Mouse (Mus musculus) E14TG2a.4 (cell line): Measurements from ENCODE around the gene Slc16a6.

ENCODE experiments used
- H3K27me3 ChIP-seq: 2 replicates; pipeline ENCODE4 v1.6.1; 2014; ENCODE audit warnings: low read length, control low read depth; ENCODE audit not compliant: insufficient read depth
- H3K36me3 ChIP-seq: 2 replicates; pipeline ENCODE4 v1.6.1; 2014; ENCODE audit warnings: low read length, control low read depth; ENCODE audit not compliant: insufficient read depth
- H3K4me1 ChIP-seq: replicated peaks from 2 replicates; pipeline ENCODE4 v1.6.1; 2014; ENCODE audit warnings: low read depth, low read length, control low read depth
- H3K4me3 ChIP-seq: replicated peaks from 2 replicates; pipeline ENCODE4 v1.5.1; 2014; ENCODE audit warnings: mild to moderate bottlenecking, low read length
- H3K9me3 ChIP-seq: 2 replicates; pipeline ENCODE4 v1.6.1; 2014; ENCODE audit warnings: low read length, control low read depth
- CTCF ChIP-seq: conservative IDR thresholded peaks from 2 replicates; pipeline ENCODE4 v1.5.1; 2014; ENCODE audit warnings: low read length
- NANOG ChIP-seq: IDR thresholded peaks from 2 replicates; pipeline ENCODE4 v1.6.1; 2014; ENCODE audit warnings: borderline replicate concordance, low read length, mixed read lengths
- POU5F1 ChIP-seq: IDR thresholded peaks from 2 replicates; pipeline ENCODE4 v1.6.1; 2014; ENCODE audit warnings: low read length, borderline replicate concordance

Slc16a6 gene

DNA sequence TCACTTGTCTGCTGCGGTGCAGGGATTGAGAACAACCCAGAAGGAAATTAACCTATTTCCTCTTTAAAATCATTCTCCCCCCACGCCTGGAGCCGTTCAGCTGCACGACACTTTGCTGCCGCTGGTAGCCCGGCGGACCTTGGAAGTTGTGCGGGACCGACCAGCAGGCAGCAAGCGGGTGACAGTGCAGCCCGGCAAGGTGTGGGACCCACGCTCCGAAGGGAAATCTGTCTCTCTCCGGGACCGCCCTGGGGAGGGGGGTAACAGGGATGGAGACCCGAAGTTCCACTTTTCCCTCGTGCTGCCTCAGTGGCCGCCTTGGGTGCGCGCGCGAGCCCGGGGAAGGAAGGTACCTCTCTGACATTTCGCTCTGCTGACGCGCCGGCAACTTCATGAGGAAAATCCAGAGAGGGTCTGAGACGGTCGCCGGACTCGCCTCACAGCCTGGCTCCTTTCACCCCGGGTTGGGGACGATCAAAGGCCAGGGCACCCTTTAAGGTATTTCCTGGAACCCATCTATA, 1.2 kb downstream of the Slc16a6 start:
- TF ChIP-seq NANOG = no peak
- peaks cover 63% of the 10 kb centered on the region for H3K4me1 ChIP-seq
- H3K9me3 ChIP-seq = no peaks in the 10 kb centered on the region
- H3K4me3 ChIP-seq = peak overlapping the region; percentile 86
- peaks cover 21% of the 10 kb centered on the region for H3K27me3 ChIP-seq
- peaks cover 18% of the 10 kb centered on the region for H3K36me3 ChIP-seq

DNA sequence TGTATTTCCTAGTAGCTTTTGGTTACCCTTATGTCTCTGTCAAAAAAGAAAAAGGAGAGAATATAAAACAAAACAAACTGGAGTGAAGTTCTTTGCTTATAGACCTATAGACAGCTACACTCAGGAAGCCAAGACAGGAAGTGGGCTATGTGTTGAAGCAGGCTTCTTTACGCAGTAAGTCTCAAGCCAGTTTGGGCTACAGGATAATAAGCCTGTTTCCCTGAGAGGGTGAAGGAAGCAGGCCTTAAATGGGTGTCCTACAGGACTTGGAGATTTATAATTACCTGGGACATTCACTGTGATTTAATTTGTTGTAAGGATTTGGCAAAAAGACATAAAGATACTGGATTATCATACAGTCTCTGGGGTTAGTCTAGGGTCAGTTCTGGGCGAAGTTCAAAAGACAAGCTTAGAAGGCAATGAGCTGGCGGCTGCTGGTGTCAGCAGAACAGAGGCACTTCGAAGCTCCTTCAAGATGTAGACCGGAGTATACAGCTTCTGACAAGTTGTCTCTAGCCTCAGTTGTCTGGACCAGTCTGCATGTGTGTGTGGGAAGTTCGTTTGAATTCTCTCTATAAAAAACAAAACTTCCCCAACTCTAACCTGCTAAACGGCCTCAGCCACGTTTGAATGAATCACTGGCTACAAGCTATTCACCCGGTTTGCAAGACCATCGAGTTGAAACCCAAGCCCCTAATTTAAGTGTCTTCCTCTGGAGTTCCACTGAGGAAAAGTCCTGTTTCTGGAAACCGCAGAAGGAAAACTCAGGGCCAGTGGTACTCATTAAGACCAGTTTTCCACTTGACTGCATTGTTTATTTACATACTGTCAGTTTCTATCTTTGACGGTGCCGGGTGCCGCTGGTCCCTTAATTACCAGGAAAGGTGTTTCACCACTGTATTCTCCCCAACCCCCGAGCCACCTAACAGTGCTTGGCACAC, 2.2 kb downstream of the Slc16a6 start:
- Histone ChIP-seq H3K4me1 (peaks cover 52% of the 10 kb centered on the region), H3K27me3 (peaks cover 21% of the 10 kb centered on the region), H3K9me3 (no peaks in the 10 kb centered on the region), H3K36me3 (peaks cover 26% of the 10 kb centered on the region), H3K4me3 (peak overlapping the region; percentile 86)
- TF ChIP-seq POU5F1 (no peak), NANOG (no peak), CTCF (no peak)

DNA sequence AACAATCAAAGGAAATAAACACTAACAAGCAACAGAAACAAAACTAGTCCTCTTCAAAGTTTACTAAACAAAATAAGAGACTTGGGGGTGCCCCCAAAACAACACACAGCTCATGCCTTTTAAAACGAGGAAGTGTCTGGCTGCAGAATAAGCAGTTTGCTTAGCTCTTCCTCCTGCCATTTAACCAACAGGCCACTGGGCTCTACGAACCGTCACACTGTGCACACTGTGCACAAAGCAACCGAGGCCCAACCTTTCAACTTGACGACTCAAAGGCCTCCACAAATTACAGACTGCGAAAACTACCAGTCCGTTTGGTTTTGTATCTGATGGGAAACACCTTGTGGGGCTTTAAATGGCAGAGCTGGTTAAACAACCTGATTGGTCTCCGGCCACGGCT, 3.2 kb downstream of the Slc16a6 start:
- Histone ChIP-seq H3K27me3 (peaks cover 21% of the 10 kb centered on the region), H3K4me1 (peaks cover 42% of the 10 kb centered on the region), H3K9me3 (no peaks in the 10 kb centered on the region), H3K4me3 (no peak overlapping the region), H3K36me3 (peaks cover 31% of the 10 kb centered on the region)
- TF ChIP-seq CTCF = no peak
- TF ChIP-seq POU5F1 = no peak
- no peak for TF ChIP-seq NANOG

DNA sequence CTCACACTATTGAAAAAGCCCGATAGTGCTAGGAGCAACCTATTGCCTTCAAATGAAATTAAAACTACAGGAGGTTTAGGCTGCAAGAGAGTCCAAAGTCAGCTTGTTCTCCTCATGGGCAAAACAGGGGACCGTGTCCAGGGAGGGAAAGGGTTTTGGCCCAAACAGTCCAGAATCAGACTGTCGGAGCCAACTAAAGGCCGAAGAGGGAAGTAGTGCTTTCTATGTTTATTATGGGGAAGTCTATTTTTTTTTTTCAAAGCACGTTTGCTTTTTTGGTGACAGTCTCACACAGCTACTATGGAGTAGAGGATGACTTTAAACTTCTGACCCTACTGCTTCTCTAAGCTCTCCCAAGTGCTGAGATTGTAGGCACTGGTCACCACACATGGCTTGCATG, 5.3 kb downstream of the Slc16a6 start:
- no peak for TF ChIP-seq POU5F1
- no peak for TF ChIP-seq NANOG
- peaks cover 32% of the 10 kb centered on the region for H3K4me1 ChIP-seq
- peaks cover 21% of the 10 kb centered on the region for H3K27me3 ChIP-seq
- peaks cover 36% of the 10 kb centered on the region for H3K36me3 ChIP-seq
- H3K4me3 ChIP-seq = no peak overlapping the region
- no peaks in the 10 kb centered on the region for H3K9me3 ChIP-seq

DNA sequence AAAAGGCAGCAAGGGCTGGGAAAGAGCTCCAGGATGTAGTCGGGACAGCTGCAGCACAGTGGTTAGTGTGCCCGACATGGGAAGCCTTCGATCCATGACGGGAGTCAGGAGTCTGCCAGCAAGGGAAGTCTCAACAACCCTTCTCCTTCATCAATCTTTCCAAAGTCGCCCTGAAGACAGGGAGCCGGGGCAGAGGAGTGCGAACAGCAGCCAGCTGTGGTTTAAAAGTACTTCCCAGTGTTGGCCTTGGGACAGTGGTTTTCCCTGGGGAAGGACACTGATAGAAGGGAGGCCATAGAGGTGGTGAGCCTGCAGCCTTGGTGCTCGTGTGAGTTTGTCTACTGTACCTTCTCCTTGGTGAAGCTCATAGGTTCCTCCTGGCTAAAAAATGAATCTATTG, 6.4 kb downstream of the Slc16a6 start:
- Histone ChIP-seq H3K36me3 (peaks cover 47% of the 10 kb centered on the region), H3K9me3 (no peaks in the 10 kb centered on the region), H3K4me1 (peaks cover 31% of the 10 kb centered on the region), H3K4me3 (no peak overlapping the region), H3K27me3 (peaks cover 17% of the 10 kb centered on the region)
- no peak for TF ChIP-seq CTCF
- no peak for TF ChIP-seq NANOG
- TF ChIP-seq POU5F1 = no peak

DNA sequence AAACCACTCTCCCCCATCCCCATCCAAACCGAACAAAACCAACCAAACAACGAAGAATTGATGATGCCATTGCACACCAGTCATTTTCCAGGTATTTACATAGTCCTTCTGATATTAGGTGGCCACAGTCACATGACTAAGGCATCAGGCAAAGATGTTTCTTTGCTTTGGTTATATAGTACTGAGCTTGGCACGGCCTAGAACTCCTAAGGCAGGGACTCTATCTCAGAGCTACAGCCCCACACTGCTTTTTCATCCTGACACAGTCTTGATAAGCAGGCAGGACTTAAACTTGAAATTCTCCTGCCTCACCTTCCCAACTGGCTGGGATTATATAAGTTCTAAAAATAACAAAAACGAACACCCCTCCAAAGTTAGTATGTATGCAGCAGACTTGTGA, 8.3 kb downstream of the Slc16a6 start:
- H3K9me3 ChIP-seq = no peaks in the 10 kb centered on the region
- peaks cover 12% of the 10 kb centered on the region for H3K4me1 ChIP-seq
- TF ChIP-seq POU5F1 = no peak
- no peak for TF ChIP-seq NANOG
- no peak for TF ChIP-seq CTCF
- no peak overlapping the region for H3K4me3 ChIP-seq
- no peaks in the 10 kb centered on the region for H3K27me3 ChIP-seq
- H3K36me3 ChIP-seq = peaks cover 45% of the 10 kb centered on the region

DNA sequence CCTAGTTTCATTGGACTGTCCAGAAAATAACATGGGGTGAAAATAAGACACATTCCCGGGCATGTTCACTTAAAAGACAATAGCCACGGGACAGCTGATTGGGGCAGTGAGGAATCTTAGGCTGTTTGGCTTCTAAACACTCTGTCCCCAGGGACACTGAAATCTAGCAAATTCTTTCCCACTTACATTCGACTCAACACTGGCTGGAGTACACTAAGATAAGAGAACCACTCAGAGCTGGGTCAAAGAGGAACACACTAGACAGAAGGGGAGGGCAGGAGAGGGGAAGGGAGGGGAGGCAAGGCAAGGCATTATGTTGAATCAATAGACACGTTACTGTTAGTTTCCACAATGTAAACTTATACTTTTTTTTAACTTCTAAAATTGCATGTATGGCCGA, 12.8 kb downstream of the Slc16a6 start:
- Histone ChIP-seq H3K4me1 (peaks cover 7% of the 10 kb centered on the region), H3K4me3 (no peak overlapping the region), H3K27me3 (no peaks in the 10 kb centered on the region), H3K36me3 (peaks cover 53% of the 10 kb centered on the region), H3K9me3 (no peaks in the 10 kb centered on the region)
- TF ChIP-seq POU5F1 (no peak), CTCF (no peak), NANOG (no peak)

DNA sequence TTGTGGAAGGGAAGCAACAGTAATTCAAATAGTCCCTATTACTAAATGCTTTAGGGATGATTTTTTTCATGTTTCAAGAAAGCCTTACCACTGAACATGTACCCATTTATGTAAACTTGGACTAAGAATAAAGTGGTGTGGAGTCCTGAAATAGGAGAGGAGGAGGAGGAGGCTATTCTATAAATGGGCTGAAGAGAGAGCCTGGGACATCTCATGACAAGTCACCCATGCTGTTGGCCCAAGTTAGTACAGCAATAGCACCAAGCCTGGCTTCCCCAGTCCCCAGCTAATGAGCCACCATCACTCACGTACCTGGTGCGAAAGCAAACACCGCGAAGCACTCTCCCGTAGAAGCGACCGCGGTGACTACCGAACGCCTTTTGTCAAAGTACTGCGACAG, 15.2 kb downstream of the Slc16a6 start:
- no peaks in the 10 kb centered on the region for H3K27me3 ChIP-seq
- TF ChIP-seq CTCF (no peak), POU5F1 (no peak), NANOG (no peak)
- peaks cover 68% of the 10 kb centered on the region for H3K36me3 ChIP-seq
- no peaks in the 10 kb centered on the region for H3K9me3 ChIP-seq
- no peak overlapping the region for H3K4me3 ChIP-seq
- peaks cover 18% of the 10 kb centered on the region for H3K4me1 ChIP-seq

DNA sequence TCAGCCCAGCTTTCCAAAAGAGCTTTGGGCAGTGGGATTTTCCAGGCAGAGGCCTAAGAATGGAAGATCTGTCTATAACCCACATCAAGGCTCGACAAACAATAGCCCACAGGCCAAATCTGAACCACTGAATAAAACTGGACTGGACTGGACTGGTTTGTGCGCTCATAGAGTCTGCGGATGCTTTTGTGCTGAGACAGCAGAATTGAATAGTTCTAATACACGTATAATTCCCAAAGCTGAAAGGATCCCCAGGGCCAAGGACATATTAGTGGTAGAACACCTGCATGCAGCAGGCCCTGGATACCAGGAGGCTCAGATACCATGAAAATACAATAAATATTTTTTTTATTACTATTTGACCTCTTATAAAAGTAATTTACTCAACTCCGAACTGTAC, 17.1 kb downstream of the Slc16a6 start:
- no peak overlapping the region for H3K4me3 ChIP-seq
- H3K9me3 ChIP-seq = no peaks in the 10 kb centered on the region
- TF ChIP-seq NANOG = no peak
- no peak for TF ChIP-seq CTCF
- no peak for TF ChIP-seq POU5F1
- H3K36me3 ChIP-seq = peaks cover 67% of the 10 kb centered on the region
- H3K4me1 ChIP-seq = peaks cover 18% of the 10 kb centered on the region
- no peaks in the 10 kb centered on the region for H3K27me3 ChIP-seq
